Mouse (Mus musculus) myocyte (in vitro differentiated cells): ENCODE measurements at regions not wholly inside any gene's neighbourhood (a gene's known extent, or its start where the extent isn't known, plus 50 kb on each side); places are given as distances from the start of the nearest gene placed in this dataset.

ENCODE experiments used
- E2F4 ChIP-seq: IDR thresholded peaks from one replicate; pipeline ENCODE4 v1.6.1; 2011; ENCODE audit warnings: mild to moderate bottlenecking, control low read depth, moderate library complexity; ENCODE audit not compliant: insufficient read depth
- MAX ChIP-seq: IDR thresholded peaks from one replicate; pipeline ENCODE4 v1.6.1; 2011; ENCODE audit warnings: low read depth, mild to moderate bottlenecking, control low read depth
- MYOD1 ChIP-seq, 3 experiments: IDR thresholded peaks; one replicate each; pipeline ENCODE4 v1.6.1; 2011; ENCODE audit warnings: control low read depth in 2 of 3, low read depth in 2 of 3, mild to moderate bottlenecking in 2 of 3, moderate library complexity in 1 of 3; ENCODE audit not compliant: insufficient read length in 2 of 3, control insufficient read depth in 1 of 3
- MYOG ChIP-seq, 3 experiments: IDR thresholded peaks; one replicate each; pipeline ENCODE4 v1.6.1; 2011; ENCODE audit warnings: control low read depth in 2 of 3, low read depth in 2 of 3, mild to moderate bottlenecking in 2 of 3; ENCODE audit not compliant: insufficient read length in 2 of 3, control insufficient read depth in 1 of 3, insufficient read depth in 1 of 3
- POLR2A ChIP-seq: IDR thresholded peaks from one replicate; pipeline ENCODE4 v1.6.1; 2011; ENCODE audit warnings: low read depth, mild to moderate bottlenecking, control low read depth, moderate library complexity; ENCODE audit not compliant: insufficient read length
- POLR2AphosphoS2 ChIP-seq: IDR thresholded peaks from one replicate; pipeline ENCODE4 v1.6.1; 2011; ENCODE audit warnings: low read depth, control low read depth; ENCODE audit not compliant: insufficient read length
- TCF12 ChIP-seq: IDR thresholded peaks from one replicate; pipeline ENCODE4 v1.6.1; 2011; ENCODE audit warnings: mild to moderate bottlenecking, control low read depth; ENCODE audit not compliant: poor library complexity, insufficient read depth, severe bottlenecking
- TCF3 ChIP-seq: IDR thresholded peaks from one replicate; pipeline ENCODE4 v1.6.1; 2011; ENCODE audit warnings: low read depth, control low read depth; ENCODE audit not compliant: insufficient read length
- USF1 ChIP-seq: IDR thresholded peaks from one replicate; pipeline ENCODE4 v1.6.1; 2011; ENCODE audit warnings: low read depth, mild to moderate bottlenecking, control low read depth, moderate library complexity

DNA sequence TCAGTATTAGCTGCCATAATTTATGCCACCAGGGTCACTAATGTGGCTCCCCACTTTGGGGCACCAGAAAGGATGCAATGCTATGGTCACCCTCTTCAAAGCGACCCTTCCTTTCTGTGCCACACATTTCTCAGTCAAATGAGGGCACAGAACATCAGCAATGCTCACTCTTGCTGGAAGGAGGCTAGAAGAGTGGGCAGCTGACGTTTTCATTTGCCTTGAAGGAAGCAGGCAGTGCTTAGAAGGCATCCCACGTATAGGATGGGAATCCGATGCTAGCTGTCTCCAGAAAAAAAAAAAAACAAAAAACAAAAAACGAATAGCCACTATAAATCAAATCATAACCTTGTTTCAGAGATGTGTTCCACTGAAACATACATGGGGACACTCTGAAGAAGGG lies 124.1 kb downstream of the Ttc8 start:
- TF ChIP-seq MYOG (IDR thresholded peaks at IDR 0.05; ENCODE audit: control insufficient read depth in 1 of 3, insufficient read depth in 1 of 3, insufficient read length in 2 of 3, low read depth in 2 of 3): no peak
- TF ChIP-seq E2F4: no peak
- no peak for TF ChIP-seq POLR2A
- no peak for TF ChIP-seq USF1
- no peak for TF ChIP-seq POLR2AphosphoS2
- no peak for TF ChIP-seq MYOD1 (IDR thresholded peaks at IDR 0.05; ENCODE audit: control insufficient read depth in 1 of 3, insufficient read length in 2 of 3, low read depth in 2 of 3)
- no peak for TF ChIP-seq TCF12
- TF ChIP-seq MAX: no peak
- no peak for TF ChIP-seq TCF3
